Mouse (Mus musculus) hindbrain, embryonic 16.5 days (tissue): ENCODE measurements around the gene Synpo2. TPM values are rescaled to one million over a fixed set of nuclear protein-coding genes. Genes with fewer than 3 reads are reported as not detected.

Experiments used
- ATAC-seq: fragments of 200-750 bp; cut with Nextera tagmentation; 2 replicates; pipeline ENCODE4 v1.8.0; 2017; ENCODE audit warnings: moderate TSS enrichment, moderate library complexity
- H3K27ac ChIP-seq: fragments of 300-500 bp; sonication (generic); 2 replicates; pipeline ENCODE4 v1.5.1; 2014; ENCODE audit warnings: low read depth, mild to moderate bottlenecking, control low read depth, low read length, moderate library complexity
- H3K27me3 ChIP-seq: fragments of 300-500 bp; sonication (generic); replicated peaks from 2 replicates; pipeline ENCODE4 v1.6.1; 2014; ENCODE audit warnings: low read length; ENCODE audit not compliant: control insufficient read depth, insufficient read depth
- H3K36me3 ChIP-seq: fragments of 300-500 bp; sonication (generic); 2 replicates; pipeline ENCODE4 v1.6.1; 2014; ENCODE audit warnings: mild to moderate bottlenecking, low read length, moderate library complexity, mixed read lengths; ENCODE audit not compliant: control insufficient read depth, insufficient read depth
- H3K4me1 ChIP-seq: fragments of 300-500 bp; sonication (generic); 2 replicates; pipeline ENCODE4 v1.6.1; 2014; ENCODE audit warnings: low read depth, low read length; ENCODE audit not compliant: control insufficient read depth, insufficient read depth
- H3K4me2 ChIP-seq: fragments of 300-500 bp; sonication (generic); 2 replicates; pipeline ENCODE4 v1.6.1; 2014; ENCODE audit warnings: mild to moderate bottlenecking, low read length, control low read depth, moderate library complexity
- H3K4me3 ChIP-seq: fragments of 300-500 bp; sonication (generic); 2 replicates; pipeline ENCODE4 v1.5.1; 2014; ENCODE audit warnings: mild to moderate bottlenecking, low read length, control low read depth, moderate library complexity
- H3K9ac ChIP-seq: fragments of 300-500 bp; sonication (generic); 2 replicates; pipeline ENCODE4 v1.6.1; 2014; ENCODE audit warnings: low read depth, mild to moderate bottlenecking, control low read depth, low read length, moderate library complexity
- H3K9me3 ChIP-seq: fragments of 300-500 bp; sonication (generic); 2 replicates; pipeline ENCODE4 v1.6.1; 2014; ENCODE audit warnings: mild to moderate bottlenecking, low read length, moderate library complexity; ENCODE audit not compliant: control insufficient read depth
- WGBS: fragments of 180-500 bp; shearing (Covaris S2); extraction: QIAGEN DNeasy Blood & Tissue Kit; methylation state at CpG from one replicate; pipeline ENCODE4 v1.1.7; 2014; 5-methylcytosine and 5-hydroxymethylcytosine counted together
- polyA plus RNA-seq: library from polyadenylated mRNA; unstranded; fragments of >200 nt; fragmentation: Nextera tagmentation; extraction: Ambion mirVana; gene quantifications from 2 replicates; pipeline ENCODE4 v1.2.1, GENCODE M21; 2015

Synpo2 gene
- polyA plus RNA-seq, 1 experiment from 2014 or later = 0.99 TPM

GRCm38 (mm10) chr3:123066836-123067235 is 169.1 kb downstream of the Synpo2 start:
- H3K4me1 ChIP-seq = no peaks in the 10 kb centered on the region
- no peak overlapping the region for H3K4me2 ChIP-seq
- WGBS = 97% methylated on average over 7 of the region's 7 CpGs
- H3K27me3 ChIP-seq = no peaks in the 10 kb centered on the region
- H3K36me3 ChIP-seq = no peaks in the 10 kb centered on the region
- H3K27ac ChIP-seq = no peak overlapping the region
- no peak overlapping the region for H3K4me3 ChIP-seq
- H3K9me3 ChIP-seq = no peaks in the 10 kb centered on the region
- H3K9ac ChIP-seq = no peak overlapping the region
- no peak for ATAC-seq

- Histone ChIP-seq H3K4me2 (no peak overlapping the region), H3K9ac (no peak overlapping the region), H3K9me3 (no peaks in the 10 kb centered on the region), H3K27ac (no peak overlapping the region), H3K4me1 (no peaks in the 10 kb centered on the region), H3K27me3 (no peaks in the 10 kb centered on the region), H3K4me3 (no peak overlapping the region), H3K36me3 (no peaks in the 10 kb centered on the region)
- ATAC-seq = no peak
- 78% methylated on average over 5 of the region's 5 CpGs for WGBS
These were observed 170.5 kb downstream of the Synpo2 start for GRCm38 (mm10) chr3:123065466-123065865.

DNA sequence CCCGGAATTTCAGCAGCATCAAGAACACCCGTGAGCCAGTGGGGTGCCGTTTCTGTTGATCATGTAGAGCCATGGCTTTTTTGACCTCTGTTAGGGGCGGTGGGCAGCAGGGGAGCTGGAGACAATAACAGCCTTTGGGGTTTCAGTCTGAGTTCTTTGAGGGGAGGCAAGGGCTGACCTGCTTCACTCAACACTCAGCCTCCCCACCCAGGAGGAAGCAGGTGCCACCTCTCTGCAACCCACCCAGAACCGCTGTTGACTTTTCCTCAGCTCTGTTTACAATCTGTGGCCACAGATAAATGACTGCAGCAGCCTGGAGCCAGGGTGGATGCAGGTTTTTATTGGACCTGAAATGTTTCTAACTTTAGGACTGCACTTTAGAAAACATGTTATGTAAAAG is 171.8 kb downstream of the Synpo2 start:
- Histone ChIP-seq H3K9me3 (no peaks in the 10 kb centered on the region), H3K27ac (no peak overlapping the region), H3K36me3 (no peaks in the 10 kb centered on the region), H3K27me3 (no peaks in the 10 kb centered on the region), H3K9ac (no peak overlapping the region), H3K4me3 (no peak overlapping the region), H3K4me1 (no peaks in the 10 kb centered on the region), H3K4me2 (no peak overlapping the region)
- WGBS = 12% methylated on average over 5 of the region's 5 CpGs
- no peak for ATAC-seq

DNA sequence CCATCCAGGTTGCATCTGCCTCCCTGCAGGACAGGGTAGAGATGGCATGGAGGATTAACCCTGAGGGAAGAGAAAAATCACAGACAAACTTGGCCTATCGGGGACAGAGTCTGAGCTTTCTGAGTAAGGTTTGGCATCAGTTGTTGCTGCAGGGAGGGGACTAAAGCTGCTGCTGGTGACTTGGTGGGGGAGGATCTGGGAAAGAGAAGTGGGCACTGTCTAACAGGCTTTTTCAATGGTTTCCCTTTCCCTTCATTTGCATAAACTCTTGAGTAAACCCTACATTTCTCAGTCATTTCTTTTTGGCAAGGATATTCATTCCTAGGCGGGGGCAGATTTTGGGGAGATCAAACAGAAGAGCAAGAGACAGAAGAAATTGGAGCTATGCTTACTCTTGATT is 174.0 kb downstream of the Synpo2 start:
- 88% methylated on average over 2 of the region's 2 CpGs for WGBS
- no peak overlapping the region for H3K9ac ChIP-seq
- no peak overlapping the region for H3K4me2 ChIP-seq
- H3K9me3 ChIP-seq = no peaks in the 10 kb centered on the region
- no peak for ATAC-seq
- no peaks in the 10 kb centered on the region for H3K4me1 ChIP-seq
- no peak overlapping the region for H3K4me3 ChIP-seq
- no peaks in the 10 kb centered on the region for H3K27me3 ChIP-seq
- H3K27ac ChIP-seq = no peak overlapping the region
- H3K36me3 ChIP-seq = no peaks in the 10 kb centered on the region

- ATAC-seq = no peak
- H3K4me3 ChIP-seq = no peak overlapping the region
- WGBS = 100% methylated on average over 1 of the region's 1 CpGs
These were observed 177.1 kb downstream of the Synpo2 start for GRCm38 (mm10) chr3:123058832-123059231.

GRCm38 (mm10) chr3:123054178-123054577 is 181.8 kb downstream of the Synpo2 start:
- no peak overlapping the region for H3K4me3 ChIP-seq
- H3K9ac ChIP-seq = no peak overlapping the region
- no peaks in the 10 kb centered on the region for H3K36me3 ChIP-seq
- no peaks in the 10 kb centered on the region for H3K4me1 ChIP-seq
- no peak for ATAC-seq
- H3K27me3 ChIP-seq = no peaks in the 10 kb centered on the region
- H3K27ac ChIP-seq = no peak overlapping the region
- H3K4me2 ChIP-seq = no peak overlapping the region
- 62% methylated on average over 5 of the region's 5 CpGs for WGBS
- H3K9me3 ChIP-seq = peaks cover 4% of the 10 kb centered on the region; the same call in 1 of the 2 replicates

More at GRCm38 (mm10) chr3:123058832-123059231, 177.1 kb downstream of the Synpo2 start:
- Histone ChIP-seq H3K4me1 (no peaks in the 10 kb centered on the region), H3K27me3 (no peaks in the 10 kb centered on the region), H3K9ac (no peak overlapping the region), H3K4me2 (no peak overlapping the region), H3K36me3 (no peaks in the 10 kb centered on the region), H3K27ac (no peak overlapping the region), H3K9me3 (no peaks in the 10 kb centered on the region)

- H3K9me3 ChIP-seq = peaks cover 4% of the 10 kb centered on the region; the same call in 1 of the 2 replicates
- no peak overlapping the region for H3K4me3 ChIP-seq
- ATAC-seq = no peak
- H3K4me1 ChIP-seq = no peaks in the 10 kb centered on the region
- H3K4me2 ChIP-seq = no peak overlapping the region
- H3K27me3 ChIP-seq = no peaks in the 10 kb centered on the region
- H3K9ac ChIP-seq = no peak overlapping the region
- no peaks in the 10 kb centered on the region for H3K36me3 ChIP-seq
- 67% methylated on average over 8 of the region's 8 CpGs for WGBS
- H3K27ac ChIP-seq = no peak overlapping the region
These were observed 182.6 kb downstream of the Synpo2 start for GRCm38 (mm10) chr3:123053192-123053938.

DNA sequence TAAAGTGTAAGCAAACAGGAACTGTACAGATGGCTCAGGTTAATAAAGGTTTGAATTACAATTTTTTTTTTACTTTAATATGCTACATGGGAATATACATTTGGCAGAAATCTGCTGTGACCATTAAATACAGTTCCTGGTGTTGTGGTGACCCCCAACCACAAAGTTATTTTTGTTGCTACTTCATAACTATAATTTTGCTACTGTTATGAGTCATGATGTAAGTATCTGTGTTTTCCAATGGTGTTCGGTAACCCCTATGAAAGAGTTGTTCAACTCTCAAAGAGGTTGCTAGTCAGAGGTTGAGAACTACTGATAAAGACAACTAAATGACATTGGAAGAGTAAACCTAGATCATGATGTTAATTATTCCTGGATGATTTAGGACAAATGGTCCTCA is 193.6 kb downstream of the Synpo2 start:
- no peak for ATAC-seq

DNA sequence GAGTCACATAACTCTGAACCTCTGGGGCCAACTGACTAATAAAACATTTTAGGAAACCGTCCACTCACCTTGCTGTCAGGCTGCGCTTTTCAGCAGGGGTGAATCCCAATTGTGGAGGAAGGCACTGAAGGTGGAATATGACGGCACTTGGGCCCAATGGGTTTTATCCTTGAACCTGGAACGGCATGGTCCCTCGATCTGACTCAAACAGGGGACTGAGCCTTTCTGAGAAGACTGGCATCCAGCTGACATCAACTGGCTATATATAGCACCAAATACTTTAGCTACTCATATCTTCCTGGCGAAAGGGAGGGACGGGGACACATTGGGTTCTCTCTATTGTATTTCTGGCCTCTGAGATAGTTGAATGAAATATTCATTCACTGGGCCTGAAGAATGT is 201.2 kb downstream of the Synpo2 start, which contains the start of gene Myoz2:
TSS of gene Myoz2 (minus strand) at position 264 of the 400 bp plus-strand sequence.
- 91% methylated on average over 7 of the region's 7 CpGs for WGBS
- Histone ChIP-seq H3K4me2 (no peak within 1 kb of the TSS), H3K4me3 (no peak within 1 kb of the TSS), H3K27ac (no peak within 1 kb of the TSS), H3K4me1 (no peaks in the 10 kb centered on the region), H3K27me3 (no peaks in the 10 kb centered on the region), H3K9ac (no peak within 1 kb of the TSS), H3K36me3 (no peaks in the 10 kb centered on the region), H3K9me3 (no peaks in the 10 kb centered on the region)
- ATAC-seq = no peak

More for the DNA sequence above, 193.6 kb downstream of the Synpo2 start:
- no peak overlapping the region for H3K27ac ChIP-seq
- no peaks in the 10 kb centered on the region for H3K9me3 ChIP-seq
- WGBS = 95% methylated on average over 1 of the region's 1 CpGs
- H3K4me2 ChIP-seq = no peak overlapping the region
- H3K4me3 ChIP-seq = no peak overlapping the region
- no peaks in the 10 kb centered on the region for H3K4me1 ChIP-seq
- H3K9ac ChIP-seq = no peak overlapping the region
- no peaks in the 10 kb centered on the region for H3K27me3 ChIP-seq
- no peaks in the 10 kb centered on the region for H3K36me3 ChIP-seq
